Mouse (Mus musculus): ENCODE results near the gene Efcab8. TPM values are rescaled to one million over a fixed set of nuclear protein-coding genes. Genes with fewer than 3 reads are reported as not detected.

Efcab8 gene
- polyA plus RNA-seq (2014; fragmentation: Illumina TruSeq; extraction: RNeasy Lipid Tissue Mini Kit (QIAGEN cat#74804); ENCODE audit: low read depth, low replicate concordance): not detected

GRCm38 (mm10) chr2:153779394-153779981 lies at the start of gene Efcab8:
TSS of gene Efcab8 (plus strand) at chr2:153779931.

DNA sequence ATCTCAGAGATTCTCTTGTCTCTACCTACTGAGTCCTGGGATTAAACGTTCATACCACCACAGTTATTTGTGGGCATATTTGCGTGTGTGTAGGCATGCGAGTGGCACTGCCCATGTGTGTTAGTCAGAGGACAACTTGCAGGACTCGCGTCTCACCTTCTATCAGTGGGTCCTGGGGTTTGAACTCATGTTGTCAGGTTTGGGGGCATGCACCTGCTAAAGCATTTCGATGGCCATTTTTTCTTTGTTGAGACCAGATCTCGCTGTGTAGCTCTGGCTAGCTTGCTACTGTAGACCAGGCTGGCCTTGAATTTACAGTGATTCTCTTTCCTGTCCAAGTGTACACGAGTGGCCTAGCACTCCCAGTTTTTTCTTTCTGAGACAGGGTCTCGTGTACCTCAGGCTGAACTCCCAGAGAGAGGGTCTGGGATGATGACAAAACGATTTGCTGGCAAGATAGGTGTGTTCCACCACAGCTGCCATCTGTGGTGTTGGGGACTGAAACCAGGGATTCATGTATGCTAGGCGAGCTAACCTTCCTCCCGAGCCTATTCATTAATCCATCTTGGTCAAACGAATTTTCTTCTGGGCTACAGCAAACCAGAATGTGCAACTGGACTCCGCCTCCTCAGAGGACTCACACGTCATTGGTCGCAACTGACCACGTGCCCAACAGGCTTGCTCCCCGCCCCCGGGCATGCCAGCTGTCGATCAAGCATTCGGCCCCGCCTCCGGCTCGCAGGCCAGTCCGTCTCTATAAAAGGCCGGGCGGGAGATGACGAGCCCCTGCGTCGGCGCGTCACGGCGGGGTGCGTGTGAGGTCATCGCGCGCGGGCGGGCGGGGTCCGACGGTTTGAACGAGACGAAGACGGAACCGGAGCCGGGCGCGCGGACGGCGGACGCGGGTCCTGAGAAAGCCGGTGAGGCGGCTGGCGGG lies 39.0 kb upstream of the Efcab8 start, which contains the start of gene Mapre1:
TSS of gene Mapre1 (plus strand) at position 775 of the 937 bp plus-strand sequence.

DNA sequence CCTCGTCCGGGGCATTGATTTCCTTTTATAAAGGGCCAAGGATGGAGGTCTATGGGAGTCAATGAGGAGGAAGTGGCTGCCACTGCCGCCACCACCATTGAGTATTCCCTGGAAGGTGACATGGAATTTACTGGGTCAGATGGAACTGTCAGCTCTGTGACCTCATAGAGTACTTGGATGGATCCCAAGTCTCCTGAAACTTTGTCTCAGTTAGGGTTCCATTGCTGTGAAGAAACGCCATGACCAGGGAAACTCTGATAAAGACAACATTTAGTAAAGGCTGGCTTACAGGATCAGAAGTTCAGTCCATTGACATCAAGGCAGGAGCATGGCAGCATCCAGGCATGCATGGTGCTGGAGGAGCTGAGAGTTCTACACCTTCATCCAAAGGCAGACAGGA lies 91.3 kb downstream of the Efcab8 start, which contains the start of gene Sun5:
TSS of gene Sun5 (minus strand) at position 101 of the 400 bp plus-strand sequence.

GRCm38 (mm10) chr2:153874745-153875144 lies 95.0 kb downstream of the Efcab8 start, which contains the start of gene Bpifb2:
TSS of gene Bpifb2 (plus strand) at chr2:153875045.

Other genes starting within 250 kb of the Efcab8 start
- gene Nol4l, start 250.0 kb upstream of the Efcab8 start, polyA plus RNA-seq (2014; fragmentation: Illumina TruSeq; extraction: RNeasy Lipid Tissue Mini Kit (QIAGEN cat#74804); ENCODE audit: low read depth, low replicate concordance): 2.1 TPM
- gene Commd7, start 147.2 kb upstream of the Efcab8 start, polyA plus RNA-seq (2014; fragmentation: Illumina TruSeq; extraction: RNeasy Lipid Tissue Mini Kit (QIAGEN cat#74804); ENCODE audit: low read depth, low replicate concordance): 15.9 TPM
- gene Dnmt3b, start 130.5 kb upstream of the Efcab8 start, polyA plus RNA-seq (2014; fragmentation: Illumina TruSeq; extraction: RNeasy Lipid Tissue Mini Kit (QIAGEN cat#74804); ENCODE audit: low read depth, low replicate concordance): 0.92 TPM
- gene Dnmt3c, start 83.3 kb upstream of the Efcab8 start, polyA plus RNA-seq (2014; fragmentation: Illumina TruSeq; extraction: RNeasy Lipid Tissue Mini Kit (QIAGEN cat#74804); ENCODE audit: low read depth, low replicate concordance): not detected
- 51.7 TPM for gene Mapre1, start 38.7 kb upstream of the Efcab8 start, polyA plus RNA-seq (2014; fragmentation: Illumina TruSeq; extraction: RNeasy Lipid Tissue Mini Kit (QIAGEN cat#74804); ENCODE audit: low read depth, low replicate concordance)
- not detected for gene Sun5, start 91.2 kb downstream of the Efcab8 start, polyA plus RNA-seq (2014; fragmentation: Illumina TruSeq; extraction: RNeasy Lipid Tissue Mini Kit (QIAGEN cat#74804); ENCODE audit: low read depth, low replicate concordance)
- gene Bpifb2, start 95.1 kb downstream of the Efcab8 start, polyA plus RNA-seq (2014; fragmentation: Illumina TruSeq; extraction: RNeasy Lipid Tissue Mini Kit (QIAGEN cat#74804); ENCODE audit: low read depth, low replicate concordance): not detected
- not detected for gene Bpifb6, start 120.5 kb downstream of the Efcab8 start, polyA plus RNA-seq (2014; fragmentation: Illumina TruSeq; extraction: RNeasy Lipid Tissue Mini Kit (QIAGEN cat#74804); ENCODE audit: low read depth, low replicate concordance)
- gene Bpifb3, start 138.3 kb downstream of the Efcab8 start, polyA plus RNA-seq (2014; fragmentation: Illumina TruSeq; extraction: RNeasy Lipid Tissue Mini Kit (QIAGEN cat#74804); ENCODE audit: low read depth, low replicate concordance): not detected
- not detected for gene Bpifb4, start 158.3 kb downstream of the Efcab8 start, polyA plus RNA-seq (2014; fragmentation: Illumina TruSeq; extraction: RNeasy Lipid Tissue Mini Kit (QIAGEN cat#74804); ENCODE audit: low read depth, low replicate concordance)
- gene Bpifa6, start 195.0 kb downstream of the Efcab8 start, polyA plus RNA-seq (2014; fragmentation: Illumina TruSeq; extraction: RNeasy Lipid Tissue Mini Kit (QIAGEN cat#74804); ENCODE audit: low read depth, low replicate concordance): not detected
- not detected for gene Bpifa2, start 228.3 kb downstream of the Efcab8 start, polyA plus RNA-seq (2014; fragmentation: Illumina TruSeq; extraction: RNeasy Lipid Tissue Mini Kit (QIAGEN cat#74804); ENCODE audit: low read depth, low replicate concordance)

All from heart, adult 10 weeks (tissue).